Mouse (Mus musculus): ENCODE measurements around the gene Ephb2. TPM values are rescaled to one million over a fixed set of nuclear protein-coding genes. Genes with fewer than 3 reads are reported as not detected.

Ephb2 gene
- total and polyA plus RNA-seq, 3 experiments = 0.08 TPM; not detected in 2

GRCm38 (mm10) chr4:136756486-136756885 lies 79.3 kb downstream of the Ephb2 start:
- dilution Hi-C loops (cut with MboI; ENCODE audit: extremely low pct_ligation_motif_present, extremely low pct_unique_long_range_greater_than_20kb, low sequenced_read_pairs) = no loop called here
- Histone ChIP-seq H3K4me1 (ENCODE audit: control insufficient read depth in 1 of 2, insufficient read depth in 2 of 2) (peaks cover 3 to 14% of the 10 kb centered on the region in 2 experiments; a peak in 2 of 4 replicates), H3K27ac (ENCODE audit: insufficient read depth, low read depth) (no peak overlapping the region), H3K9me3 (replicated peaks; ENCODE audit: low read length) (no peaks in the 10 kb centered on the region), H3K27me3 (replicated peaks) (peaks cover 19% of the 10 kb centered on the region), H3K4me3 (replicated peaks in 1 of 3; ENCODE audit: low read depth in 2 of 3, low read length in 2 of 3, poor library complexity in 1 of 3) (no peak overlapping the region), H3K79me2 (replicated peaks; ENCODE audit: control insufficient read depth, extremely low read depth, insufficient read depth, poor library complexity, severe bottlenecking) (no peaks in the 10 kb centered on the region), H3K36me3 (replicated peaks in 1 of 2; ENCODE audit: control insufficient read depth in 1 of 2, insufficient read depth in 1 of 2, low read length in 1 of 2) (no peaks in the 10 kb centered on the region), H3K9ac (ENCODE audit: insufficient read depth, low read depth) (no peak overlapping the region), H3K4me2 (ENCODE audit: insufficient read depth, low read depth, poor library complexity, severe bottlenecking) (no peak overlapping the region)
- DNase-seq (ENCODE audit: extremely low read depth) = no peak
- in situ Hi-C loops (cut with MboI; ENCODE audit: low pct_ligation_motif_present, low pct_unique_long_range_greater_than_20kb, low sequenced_read_pairs) = no loop called here
- no peak for TF ChIP-seq ZMIZ1 (IDR thresholded peaks at IDR 0.05; ENCODE audit: low read depth, low read length)
- no peak for TF ChIP-seq POLR2A (IDR thresholded peaks at IDR 0.05; ENCODE audit: low read depth, low read length)
- no peak for TF ChIP-seq BHLHE40 (IDR thresholded peaks at IDR 0.05; ENCODE audit: low read depth, low read length)
- TF ChIP-seq ETS1 (conservative IDR thresholded peaks at IDR 0.05; ENCODE audit: low read depth, low read length) = no peak
- TF ChIP-seq NELFE (IDR thresholded peaks at IDR 0.05; ENCODE audit: low read depth, low read length) = no peak
- no peak for TF ChIP-seq E2F4 (IDR thresholded peaks at IDR 0.05; ENCODE audit: insufficient replicate concordance, low read depth, low read length)
- TF ChIP-seq JUN (IDR thresholded peaks at IDR 0.05; ENCODE audit: insufficient read depth, low read depth, low read length) = no peak

GRCm38 (mm10) chr4:136755364-136755811 lies 80.4 kb downstream of the Ephb2 start:
- in situ Hi-C loops (cut with MboI; ENCODE audit: low pct_ligation_motif_present, low pct_unique_long_range_greater_than_20kb, low sequenced_read_pairs) = no loop called here
- no peak for DNase-seq (ENCODE audit: extremely low read depth)
- H3K4me2 ChIP-seq (ENCODE audit: insufficient read depth, low read depth, poor library complexity, severe bottlenecking) = no peak overlapping the region
- H3K4me1 ChIP-seq (ENCODE audit: control insufficient read depth in 1 of 2, insufficient read depth in 2 of 2) = peaks cover 3 to 14% of the 10 kb centered on the region in 2 experiments; a peak in 2 of 4 replicates
- TF ChIP-seq POLR2AphosphoS2 (IDR thresholded peaks at IDR 0.05; ENCODE audit: low read depth, low read length) = no peak
- TF ChIP-seq CHD1 (IDR thresholded peaks at IDR 0.05; ENCODE audit: low read depth, low read length) = no peak
- no peak for TF ChIP-seq EP300 (IDR thresholded peaks at IDR 0.05; ENCODE audit: low read length)
- TF ChIP-seq RCOR1 (conservative IDR thresholded peaks at IDR 0.05; ENCODE audit: low read depth, low read length) = no peak
- no peak for TF ChIP-seq MEF2A (IDR thresholded peaks at IDR 0.05; ENCODE audit: borderline replicate concordance, low read depth, low read length)
- no peak for TF ChIP-seq SMC3 (IDR thresholded peaks at IDR 0.05; ENCODE audit: low read depth, low read length)
- TF ChIP-seq ZKSCAN1 (IDR thresholded peaks at IDR 0.05; ENCODE audit: borderline replicate concordance, low read depth, low read length) = no peak
- no peak for TF ChIP-seq ZNF384 (IDR thresholded peaks at IDR 0.05; ENCODE audit: low read depth, low read length)
- TF ChIP-seq PAX5 (IDR thresholded peaks at IDR 0.05; ENCODE audit: low read length) = no peak
- no peak for TF ChIP-seq CHD2 (IDR thresholded peaks at IDR 0.05; ENCODE audit: low read length)
- no peak for TF ChIP-seq MXI1 (IDR thresholded peaks at IDR 0.05; ENCODE audit: low read depth, low read length)
- TF ChIP-seq SIN3A (IDR thresholded peaks at IDR 0.05; ENCODE audit: low read length) = no peak
- TF ChIP-seq RAD21 (IDR thresholded peaks at IDR 0.05; ENCODE audit: low read depth, low read length) = no peak
- TF ChIP-seq ZC3H11A (IDR thresholded peaks at IDR 0.05; ENCODE audit: low read depth, low read length) = no peak
- TF ChIP-seq NELFE (IDR thresholded peaks at IDR 0.05; ENCODE audit: low read depth, low read length) = no peak
- TF ChIP-seq JUND (conservative IDR thresholded peaks at IDR 0.05; ENCODE audit: low read depth, low read length) = no peak
- no peaks in the 10 kb centered on the region for H3K36me3 ChIP-seq (replicated peaks in 1 of 2; ENCODE audit: control insufficient read depth in 1 of 2, insufficient read depth in 1 of 2, low read length in 1 of 2)
- no peak overlapping the region for H3K4me3 ChIP-seq (replicated peaks in 1 of 3; ENCODE audit: low read depth in 2 of 3, low read length in 2 of 3, poor library complexity in 1 of 3)
- H3K9ac ChIP-seq (ENCODE audit: insufficient read depth, low read depth) = no peak overlapping the region
- no peak overlapping the region for H3K27ac ChIP-seq (ENCODE audit: insufficient read depth, low read depth)
- dilution Hi-C loops (cut with MboI; ENCODE audit: extremely low pct_ligation_motif_present, extremely low pct_unique_long_range_greater_than_20kb, low sequenced_read_pairs) = no loop called here
- H3K27me3 ChIP-seq (replicated peaks) = peaks cover 20% of the 10 kb centered on the region
- no peaks in the 10 kb centered on the region for H3K79me2 ChIP-seq (replicated peaks; ENCODE audit: control insufficient read depth, extremely low read depth, insufficient read depth, poor library complexity, severe bottlenecking)
- no peaks in the 10 kb centered on the region for H3K9me3 ChIP-seq (replicated peaks; ENCODE audit: low read length)
